Mouse (Mus musculus): ENCODE data around the gene Gm5930. TPM values are rescaled to one million over a fixed set of nuclear protein-coding genes. Genes with fewer than 3 reads are reported as not detected.

The Gm5930 gene
- total RNA-seq (2023), result not detected

DNA sequence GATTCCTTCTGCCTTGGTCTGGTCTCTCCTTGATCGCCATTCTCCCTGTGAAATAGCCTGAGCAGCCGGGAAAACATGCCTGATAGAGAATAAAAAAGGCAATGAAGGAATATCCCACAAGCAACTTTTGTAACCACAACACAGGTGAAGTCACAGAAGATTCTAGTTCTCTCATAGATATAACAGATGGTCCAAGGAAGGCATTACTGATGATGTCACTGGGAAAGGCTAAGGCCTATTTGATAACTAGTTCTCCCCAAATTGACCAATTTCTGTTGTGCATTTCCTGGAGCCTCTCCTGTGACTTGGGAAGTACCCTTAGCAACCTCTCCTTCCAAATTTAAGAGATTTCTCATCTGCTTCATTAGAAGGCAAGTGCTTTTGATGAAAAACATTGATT lies at the start of gene Gm5930:
Gene Gm5930, minus strand, starts transcription at position 101 of the 400 bp plus-strand sequence.

GRCm38 (mm10) chr14:44365057-44365456 lies 26.7 kb upstream of the Gm5930 start, which contains the start of gene Gm8229:
Gene Gm8229 (plus strand): TSS chr14:44365357.

GRCm38 (mm10) chr14:44285280-44285679 lies 53.1 kb downstream of the Gm5930 start, which contains the start of gene Gm8220:
Gene Gm8220 (plus strand): TSS chr14:44285580.

Other genes with a start within 250 kb of the Gm5930 start
- gene Ear2, start 235.9 kb downstream of the Gm5930 start, total RNA-seq (2023), result 100 to 1,000 TPM; 158 to 214 TPM
- not detected for gene Gm3327, start 214.7 kb downstream of the Gm5930 start, total RNA-seq (2023)
- gene Gm8212, start 140.9 kb downstream of the Gm5930 start, total RNA-seq (2023), result not detected
- gene 4930503E14Rik, start 125.3 kb downstream of the Gm5930 start, total RNA-seq (2023), result not detected
- gene Gm8220, start 53.0 kb downstream of the Gm5930 start, total RNA-seq (2023), result not detected
- not detected for gene Gm8229, start 26.8 kb upstream of the Gm5930 start, total RNA-seq (2023)
- not detected for gene Gm3371, start 72.1 kb upstream of the Gm5930 start, total RNA-seq (2023)
- gene Gm8232, start 95.1 kb upstream of the Gm5930 start, total RNA-seq (2023), result not detected
- gene BC061237, start 153.9 kb upstream of the Gm5930 start, total RNA-seq (2023), result not detected
- not detected for gene Gm17093, start 179.7 kb upstream of the Gm5930 start, total RNA-seq (2023)
- gene Gm8247, start 244.6 kb upstream of the Gm5930 start, total RNA-seq (2023), result not detected